Mouse (Mus musculus) heart, embryonic 16.5 days (tissue): ENCODE data around the gene Peli2. TPM values are rescaled to one million over a fixed set of nuclear protein-coding genes. Genes with fewer than 3 reads are reported as not detected.

Experiments used
- ATAC-seq: fragments of 200-750 bp; cut with Nextera tagmentation; replicated peaks from 2 replicates; pipeline ENCODE4 v1.8.0; 2017; ENCODE audit warnings: moderate number of reproducible peaks; ENCODE audit not compliant: insufficient read depth, low FRiP score; ENCODE audit errors: extremely low read depth
- H3K27ac ChIP-seq: fragments of 300-500 bp; sonication (generic); 2 replicates; pipeline ENCODE4 v1.5.1; 2014; ENCODE audit warnings: mild to moderate bottlenecking, low read length, control low read depth, moderate library complexity
- H3K27me3 ChIP-seq: fragments of 300-500 bp; sonication (generic); 2 replicates; pipeline ENCODE4 v1.6.1; 2014; ENCODE audit warnings: low read length, mixed read lengths; ENCODE audit not compliant: control insufficient read depth, insufficient read depth
- H3K36me3 ChIP-seq: fragments of 300-500 bp; sonication (generic); 2 replicates; pipeline ENCODE4 v1.6.1; 2014; ENCODE audit not compliant: control insufficient read depth, insufficient read depth
- H3K4me1 ChIP-seq: fragments of 300-500 bp; sonication (generic); 2 replicates; pipeline ENCODE4 v1.6.1; 2014; ENCODE audit warnings: low read length, mixed read lengths; ENCODE audit not compliant: control insufficient read depth, insufficient read depth
- H3K4me2 ChIP-seq: fragments of 300-500 bp; sonication (generic); 2 replicates; pipeline ENCODE4 v1.6.1; 2014; ENCODE audit warnings: low read depth, mild to moderate bottlenecking, control low read depth, low read length
- H3K4me3 ChIP-seq: fragments of 300-500 bp; sonication (generic); 2 replicates; pipeline ENCODE4 v1.5.1; 2014; ENCODE audit warnings: mild to moderate bottlenecking, control low read depth, low read length
- H3K9ac ChIP-seq: fragments of 300-500 bp; sonication (generic); 2 replicates; pipeline ENCODE4 v1.6.1; 2014; ENCODE audit warnings: low read length, control low read depth
- H3K9me3 ChIP-seq: fragments of 300-500 bp; sonication (generic); replicated peaks from 2 replicates; pipeline ENCODE4 v1.6.1; 2016; ENCODE audit warnings: low read length; ENCODE audit not compliant: control insufficient read depth
- WGBS: fragments of 180-500 bp; shearing (Covaris S2); extraction: QIAGEN DNeasy Blood & Tissue Kit; methylation state at CpG from one replicate; pipeline ENCODE4 v1.1.7; 2014; 5-methylcytosine and 5-hydroxymethylcytosine counted together
- polyA plus RNA-seq: library from polyadenylated mRNA; unstranded; fragments of >200 nt; fragmentation: Nextera tagmentation; extraction: Ambion mirVana; gene quantifications from 2 replicates; pipeline ENCODE4 v1.2.1, GENCODE M21; 2015

The Peli2 gene
- polyA plus RNA-seq, 1 experiment from 2014 or later, result 2.6 TPM

- H3K4me1 ChIP-seq, result no peaks in the 10 kb centered on the region; the same call in none of the 2 replicates
- peaks cover 2% of the 10 kb centered on the region; the same call in 1 of the 2 replicates for H3K27me3 ChIP-seq
- no peaks in the 10 kb centered on the region for H3K36me3 ChIP-seq
- H3K9me3 ChIP-seq, result no peaks in the 10 kb centered on the region
- no peak overlapping the region for H3K4me3 ChIP-seq
- H3K9ac ChIP-seq, result no peak overlapping the region
- no peak overlapping the region for H3K27ac ChIP-seq
- WGBS, result 77% methylated on average over 5 of the region's 5 CpGs
- no peak overlapping the region for H3K4me2 ChIP-seq
- no peak for ATAC-seq
These were observed 166.3 kb downstream of the Peli2 start for GRCm38 (mm10) chr14:48286949-48287348.

DNA sequence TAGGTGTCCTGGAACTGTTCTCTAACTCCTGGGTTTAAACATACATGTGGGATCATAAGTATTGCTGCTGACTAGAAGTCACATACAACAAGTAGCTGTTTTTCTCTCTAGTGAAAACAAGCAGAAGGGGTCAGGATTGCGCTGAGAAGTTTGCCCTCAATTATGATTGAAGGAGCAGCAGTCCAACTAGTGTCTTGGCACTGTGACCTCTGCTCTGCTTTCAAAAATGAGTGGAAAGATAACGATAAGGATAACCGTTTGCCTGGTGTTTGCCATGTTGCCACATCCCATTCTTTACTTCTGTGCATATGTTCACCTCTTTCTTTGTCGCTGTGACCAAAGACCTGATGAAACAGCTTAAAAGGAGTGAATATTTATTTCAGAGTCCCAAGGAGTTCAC, 167.0 kb downstream of the Peli2 start:
- no peak overlapping the region for H3K4me3 ChIP-seq
- ATAC-seq, result no peak
- H3K4me2 ChIP-seq, result no peak overlapping the region
- 79% methylated on average over 4 of the region's 4 CpGs for WGBS
- no peaks in the 10 kb centered on the region for H3K36me3 ChIP-seq
- no peaks in the 10 kb centered on the region for H3K9me3 ChIP-seq
- H3K9ac ChIP-seq, result no peak overlapping the region
- no peak overlapping the region for H3K27ac ChIP-seq
- no peaks in the 10 kb centered on the region; the same call in none of the 2 replicates for H3K4me1 ChIP-seq
- peaks cover 2% of the 10 kb centered on the region; the same call in 1 of the 2 replicates for H3K27me3 ChIP-seq

- Histone ChIP-seq H3K27ac (no peak overlapping the region), H3K9me3 (no peaks in the 10 kb centered on the region), H3K4me3 (no peak overlapping the region), H3K36me3 (no peaks in the 10 kb centered on the region), H3K4me1 (no peaks in the 10 kb centered on the region; the same call in none of the 2 replicates), H3K9ac (no peak overlapping the region), H3K27me3 (no peaks in the 10 kb centered on the region), H3K4me2 (no peak overlapping the region)
- WGBS, result 68% methylated on average over 2 of the region's 2 CpGs
- ATAC-seq, result no peak
These were observed 168.0 kb downstream of the Peli2 start for GRCm38 (mm10) chr14:48288600-48288999.

GRCm38 (mm10) chr14:48289602-48290599, 169.3 kb downstream of the Peli2 start:
- H3K27ac ChIP-seq, result no peak overlapping the region
- H3K27me3 ChIP-seq, result no peaks in the 10 kb centered on the region
- no peaks in the 10 kb centered on the region; the same call in none of the 2 replicates for H3K4me1 ChIP-seq
- H3K9ac ChIP-seq, result no peak overlapping the region
- WGBS, result 62% methylated on average over 10 of the region's 10 CpGs
- no peaks in the 10 kb centered on the region for H3K36me3 ChIP-seq
- ATAC-seq, result no peak
- no peaks in the 10 kb centered on the region for H3K9me3 ChIP-seq
- no peak overlapping the region for H3K4me2 ChIP-seq
- H3K4me3 ChIP-seq, result no peak overlapping the region

- 80% methylated on average over 7 of the region's 7 CpGs for WGBS
- no peaks in the 10 kb centered on the region for H3K27me3 ChIP-seq
- ATAC-seq, result no peak
- no peaks in the 10 kb centered on the region for H3K36me3 ChIP-seq
- H3K4me3 ChIP-seq, result no peak overlapping the region
- no peak overlapping the region for H3K9ac ChIP-seq
- peaks cover 11% of the 10 kb centered on the region for H3K4me1 ChIP-seq
- H3K4me2 ChIP-seq, result no peak overlapping the region
- no peaks in the 10 kb centered on the region for H3K9me3 ChIP-seq
- H3K27ac ChIP-seq, result no peak overlapping the region
These were observed 172.9 kb downstream of the Peli2 start for GRCm38 (mm10) chr14:48293498-48293897.

DNA sequence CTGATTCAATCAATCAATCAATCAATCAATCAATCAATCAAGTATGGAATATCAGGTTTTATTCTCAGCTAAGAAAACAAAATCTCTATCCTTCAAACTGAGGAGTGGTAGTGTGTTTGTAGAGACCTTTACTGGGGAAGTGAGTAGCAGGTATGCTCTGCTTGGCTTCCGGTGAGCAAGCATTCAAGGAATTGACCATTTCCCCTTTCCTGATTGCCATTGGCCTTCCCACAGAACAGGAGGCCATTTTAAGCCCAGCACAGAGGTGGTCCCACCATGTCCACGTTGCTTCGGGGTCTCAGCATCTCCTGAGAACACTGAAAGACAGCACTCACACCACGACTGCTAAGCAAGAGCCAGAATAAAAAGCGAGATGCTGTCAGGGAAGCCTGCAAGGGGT, 174.8 kb downstream of the Peli2 start:
- H3K9me3 ChIP-seq, result no peaks in the 10 kb centered on the region
- H3K4me2 ChIP-seq, result peak overlapping the region; percentile 62
- H3K4me1 ChIP-seq, result peaks cover 11% of the 10 kb centered on the region
- no peaks in the 10 kb centered on the region for H3K36me3 ChIP-seq
- peak overlapping the region; percentile 36 for H3K4me3 ChIP-seq
- WGBS, result 16% methylated on average over 5 of the region's 5 CpGs
- no peaks in the 10 kb centered on the region for H3K27me3 ChIP-seq
- H3K27ac ChIP-seq, result peak overlapping the region; percentile 69
- ATAC-seq, result no peak
- peak overlapping the region; percentile 56 for H3K9ac ChIP-seq

- peak; percentile 55; the same call in 1 of the 2 replicates for ATAC-seq
- Histone ChIP-seq H3K4me1 (peaks cover 11% of the 10 kb centered on the region), H3K4me3 (peak overlapping the region; percentile 36), H3K9me3 (no peaks in the 10 kb centered on the region), H3K9ac (peak overlapping the region; percentile 56), H3K27me3 (no peaks in the 10 kb centered on the region), H3K4me2 (peak overlapping the region; percentile 62), H3K27ac (peak overlapping the region; percentile 69), H3K36me3 (no peaks in the 10 kb centered on the region)
- WGBS, result 1% methylated on average over 7 of the region's 7 CpGs
These were observed 175.2 kb downstream of the Peli2 start for GRCm38 (mm10) chr14:48295815-48296271.

GRCm38 (mm10) chr14:48296820-48297219, 176.2 kb downstream of the Peli2 start:
- WGBS, result 83% methylated on average over 1 of the region's 1 CpGs

More at GRCm38 (mm10) chr14:48296820-48297219, 176.2 kb downstream of the Peli2 start:
- H3K36me3 ChIP-seq, result no peaks in the 10 kb centered on the region
- peaks cover 11% of the 10 kb centered on the region for H3K4me1 ChIP-seq
- H3K9ac ChIP-seq, result no peak overlapping the region
- H3K27me3 ChIP-seq, result no peaks in the 10 kb centered on the region
- no peak overlapping the region for H3K4me3 ChIP-seq
- H3K27ac ChIP-seq, result no peak overlapping the region
- H3K9me3 ChIP-seq, result no peaks in the 10 kb centered on the region
- H3K4me2 ChIP-seq, result no peak overlapping the region
- ATAC-seq, result no peak
